In the genomic region with DNA sequence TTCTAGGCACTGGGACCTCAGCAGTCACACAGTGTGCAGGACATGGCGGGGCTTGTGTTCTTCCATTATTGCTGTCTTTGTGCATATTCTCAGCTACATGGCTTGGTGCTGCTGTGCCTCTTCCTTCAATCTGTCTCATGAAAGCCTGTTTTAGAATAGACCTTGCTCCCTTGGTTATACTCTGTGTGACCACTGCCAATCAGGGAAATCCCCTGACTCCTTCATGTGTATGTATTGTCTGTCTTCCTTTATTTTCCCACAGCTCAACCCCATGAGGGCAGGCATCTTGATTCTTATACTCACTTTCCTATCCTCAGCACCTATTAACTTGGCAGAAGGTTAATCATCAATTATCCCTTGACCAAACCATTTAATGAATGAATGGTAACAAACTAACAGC, we compare ENCODE assay signal across 22 mouse cellular contexts. TPM values are rescaled to one million over a fixed set of nuclear protein-coding genes. Genes with fewer than 3 reads are reported as not detected.
DNase-seq lines count a peak whose midpoint lies in the region; ATAC-seq lines count a peak whose summit lies in the region.
"Had no signal": no experiment of that assay in that cellular context is flagged by ENCODE, and none has a peak within 500 bp of the region (broad histone marks: within the 10 kb centered on the region; RNA-seq: fewer than 3 reads in every experiment).

No protein-coding gene starts in this region.

- H3K9me3 ChIP-seq in kidney, embryonic 15.5 days (replicated peaks), result no peaks in the 10 kb centered on the region
- H3K9me3 ChIP-seq in megakaryocyte, embryonic 14.5 days, result peaks cover 20% of the 10 kb centered on the region
- H3K9me3 ChIP-seq in embryonic facial prominence, embryonic 10.5 days, result no peaks in the 10 kb centered on the region
- H3K9me3 ChIP-seq: forebrain, embryonic 13.5 days; heart, embryonic 15.5 days had no signal

- no peak overlapping the region for H3K4me2 ChIP-seq in kidney, embryonic 15.5 days
- H3K4me2 ChIP-seq: forebrain, embryonic 13.5 days; heart, embryonic 11.5 days; heart, embryonic 15.5 days; hindbrain, embryonic 13.5 days had no signal

- no peak overlapping the region for H3K9ac ChIP-seq in kidney, embryonic 15.5 days
- H3K9ac ChIP-seq: forebrain, embryonic 13.5 days; forebrain, postnatal 0 days; heart, embryonic 15.5 days; hindbrain, embryonic 13.5 days had no signal

- no peak overlapping the region for H3K4me3 ChIP-seq in kidney, embryonic 15.5 days (replicated peaks)
- H3K4me3 ChIP-seq in megakaryocyte, embryonic 14.5 days (replicated peaks), result peak overlapping the region; percentile 71
- no peak overlapping the region for H3K4me3 ChIP-seq in embryonic facial prominence, embryonic 10.5 days
- H3K4me3 ChIP-seq: forebrain, embryonic 13.5 days; heart, adult 2 months; heart, embryonic 15.5 days; hindbrain, embryonic 13.5 days had no signal

- peak; percentile 52 for ATAC-seq in kidney, embryonic 15.5 days (replicated peaks; ENCODE audit: low FRiP score)
- ATAC-seq in megakaryocyte, adult 5-6 weeks (ENCODE audit: poor library complexity, severe bottlenecking), result no peak
- ATAC-seq: activated CD4-positive, CD25-positive, alpha-beta regulatory T cell, adult 4 months; forebrain, embryonic 13.5 days; forebrain, postnatal 0 days; hindbrain, postnatal 0 days; Patski had no signal

- WGBS in kidney, embryonic 15.5 days, result 91% methylated on average over 1 of the region's 1 CpGs
- WGBS in embryonic facial prominence, embryonic 10.5 days, result 95% methylated on average over 1 of the region's 1 CpGs

- no peaks in the 10 kb centered on the region for H3K36me3 ChIP-seq in kidney, embryonic 15.5 days
- H3K36me3 ChIP-seq in megakaryocyte, embryonic 14.5 days (replicated peaks; ENCODE audit: low read length), result no peaks in the 10 kb centered on the region
- H3K36me3 ChIP-seq in embryonic facial prominence, embryonic 10.5 days (replicated peaks), result no peaks in the 10 kb centered on the region
- H3K36me3 ChIP-seq: heart, embryonic 15.5 days had no signal

- H3K4me1 ChIP-seq in kidney, embryonic 15.5 days, result peaks cover 30% of the 10 kb centered on the region
- peaks cover 33% of the 10 kb centered on the region for H3K4me1 ChIP-seq in megakaryocyte, embryonic 14.5 days
- H3K4me1 ChIP-seq in embryonic facial prominence, embryonic 10.5 days, result peaks cover 47% of the 10 kb centered on the region
- H3K4me1 ChIP-seq: forebrain, embryonic 13.5 days had no signal

- H3K27ac ChIP-seq in kidney, embryonic 15.5 days, result peak overlapping the region; percentile 42; the same call in 1 of the 2 replicates
- 0 out of 2 replicates have a peak overlapping the region, but pooled peaks have one; percentile 81 for H3K27ac ChIP-seq in embryonic facial prominence, embryonic 10.5 days (replicated peaks)
- H3K27ac ChIP-seq: forebrain, embryonic 13.5 days; heart, adult 2 months; heart, embryonic 15.5 days; hindbrain, embryonic 13.5 days; hindbrain, postnatal 0 days had no signal

- no peak for DNase-seq in kidney, postnatal 4 days
- no peak for DNase-seq in embryonic facial prominence, embryonic 10.5 days (ENCODE audit: low spot score)
- DNase-seq in lung, adult 18-20 months, result no peak
- DNase-seq in adrenal gland, postnatal 4 days (ENCODE audit: low spot score in 2 of 2), result no peak
- DNase-seq: adrenal gland, postnatal 14 days; cerebellum, adult 2 months; cerebellum, postnatal 10 days; forebrain, postnatal 0 days; gastrocnemius, postnatal 14 days; heart, adult 2 months; heart, postnatal 14 days had no signal

- no peaks in the 10 kb centered on the region for H3K27me3 ChIP-seq in kidney, embryonic 15.5 days
- H3K27me3 ChIP-seq in megakaryocyte, embryonic 14.5 days (replicated peaks), result peaks cover 9% of the 10 kb centered on the region
- no peaks in the 10 kb centered on the region for H3K27me3 ChIP-seq in embryonic facial prominence, embryonic 10.5 days (replicated peaks; ENCODE audit: low read depth, poor library complexity, severe bottlenecking)
- H3K27me3 ChIP-seq: forebrain, embryonic 13.5 days; heart, embryonic 15.5 days; hindbrain, embryonic 13.5 days; Patski had no signal

RNA-seq across cellular contexts. Expression of gene Ankrd55, which starts 60.0 kb away (rescaled TPM):
- polyA plus RNA-seq in kidney, embryonic 15.5 days (2015; fragmentation: Nextera tagmentation; extraction: Ambion mirVana), result 0.21 and 0.31 TPM in 2 replicates
- polyA plus RNA-seq in megakaryocyte, embryonic 14.5 days (2012; ENCODE audit: insufficient read depth, low replicate concordance), result 0.17 TPM in 1 of 2 replicates, not detected in the other
- 0.16 and 0.36 TPM in 2 replicates for total RNA-seq in megakaryocyte, adult 5-6 weeks (2015)
- total RNA-seq in megakaryocyte, adult 5-6 weeks (2017), result not detected in 2 replicates
- 0.33 and 0.49 TPM in 2 replicates for polyA plus RNA-seq in embryonic facial prominence, embryonic 10.5 days (2016; fragmentation: Nextera tagmentation; extraction: Ambion mirVana)
- total RNA-seq in adrenal gland, postnatal 4 days (2021), result 1 to 10 TPM; 3.6 to 4.3 TPM
- total RNA-seq: hematopoietic stem cell, adult 5-6 weeks had no signal
